Mouse (Mus musculus) lung, postnatal 0 days (tissue): ENCODE measurements around the gene Zkscan5. TPM values are rescaled to one million over a fixed set of nuclear protein-coding genes. Genes with fewer than 3 reads are reported as not detected.
"Not testable (repeated sequence)": the region's sequence is repeated elsewhere in the genome, so short reads cannot be mapped to it uniquely, and the experiment has no call there.

Source experiments
- ATAC-seq: fragments of 200-750 bp; cut with Nextera tagmentation; 2 replicates; pipeline ENCODE4 v1.8.0; 2017; ENCODE audit warnings: moderate library complexity
- DNase-seq: peaks from one replicate; pipeline ENCODE4 v3.0.0-alpha.2; 2016; ENCODE audit warnings: low spot score
- H3K27ac ChIP-seq: fragments of 300-500 bp; sonication (generic); 2 replicates; pipeline ENCODE4 v1.5.1; 2014; ENCODE audit warnings: antibody characterized with exemption, mild to moderate bottlenecking, low read length, mixed read lengths
- H3K27me3 ChIP-seq: fragments of 300-500 bp; sonication (generic); replicated peaks from 2 replicates; pipeline ENCODE4 v1.6.1; 2014; ENCODE audit warnings: low read length, mixed read lengths; ENCODE audit not compliant: insufficient read depth
- H3K36me3 ChIP-seq: fragments of 300-500 bp; sonication (generic); 2 replicates; pipeline ENCODE4 v1.6.1; 2014; ENCODE audit warnings: low read length, mixed read lengths; ENCODE audit not compliant: insufficient read depth
- H3K4me1 ChIP-seq: fragments of 300-500 bp; sonication (generic); 2 replicates; pipeline ENCODE4 v1.6.1; 2014; ENCODE audit warnings: antibody characterized with exemption, low read depth, low read length, mixed read lengths; ENCODE audit not compliant: insufficient read depth
- H3K4me2 ChIP-seq: fragments of 300-500 bp; sonication (generic); replicated peaks from 2 replicates; pipeline ENCODE4 v1.6.1; 2014; ENCODE audit warnings: low read depth, mild to moderate bottlenecking, low read length, moderate library complexity, mixed read lengths
- H3K4me3 ChIP-seq: fragments of 300-500 bp; sonication (generic); 2 replicates; pipeline ENCODE4 v1.5.1; 2014; ENCODE audit warnings: low read depth, low read length
- H3K9ac ChIP-seq: fragments of 300-500 bp; sonication (generic); replicated peaks from 2 replicates; pipeline ENCODE4 v1.6.1; 2014; ENCODE audit warnings: low read depth, mild to moderate bottlenecking
- H3K9me3 ChIP-seq: fragments of 300-500 bp; sonication (generic); 2 replicates; pipeline ENCODE4 v1.6.1; 2016; ENCODE audit warnings: low read length, mixed read lengths
- CTCF ChIP-seq: IDR thresholded peaks from 2 replicates; pipeline ENCODE4 v1.5.1; 2016; ENCODE audit warnings: antibody characterized with exemption, mild to moderate bottlenecking
- EP300 ChIP-seq: IDR thresholded peaks from 2 replicates; pipeline ENCODE4 v1.6.1; 2016; ENCODE audit warnings: antibody characterized with exemption, mild to moderate bottlenecking, control low read depth
- WGBS: fragments of 180-500 bp; shearing (Covaris S2); extraction: QIAGEN DNeasy Blood & Tissue Kit; methylation state at CpG from one replicate; pipeline ENCODE4 v1.1.7; 2014; 5-methylcytosine and 5-hydroxymethylcytosine counted together
- polyA plus RNA-seq: library from polyadenylated mRNA; unstranded; fragments of >200 nt; fragmentation: Nextera tagmentation; extraction: Ambion mirVana; gene quantifications from 2 replicates; pipeline ENCODE4 v1.2.1, GENCODE M21; 2015

The Zkscan5 gene
- polyA plus RNA-seq, 1 experiment from 2014 or later, result 7.5 TPM

DNA sequence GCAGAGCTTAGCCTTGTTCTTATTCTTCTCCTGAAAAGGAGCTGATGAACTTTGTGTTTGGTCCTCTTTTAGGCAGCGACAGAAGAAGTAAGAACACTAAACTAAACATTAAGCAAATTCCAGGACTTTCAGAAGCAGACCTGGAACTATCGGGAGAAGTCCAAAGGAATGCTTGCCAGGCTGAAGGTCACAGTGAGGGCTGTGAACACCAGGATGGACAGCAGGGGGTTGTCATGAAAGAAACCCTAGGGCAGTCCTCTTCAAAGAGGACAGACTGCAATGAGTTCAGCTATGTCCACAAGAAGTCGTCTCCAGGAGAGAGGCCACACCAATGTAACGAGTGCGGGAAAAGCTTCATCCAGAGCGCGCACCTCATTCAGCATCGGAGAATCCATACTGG, 15.6 kb downstream of the Zkscan5 start:
- Histone ChIP-seq H3K4me2 (no peak overlapping the region), H3K36me3 (peaks cover 24% of the 10 kb centered on the region; the same call in 1 of the 2 replicates), H3K4me1 (no peaks in the 10 kb centered on the region), H3K9ac (no peak overlapping the region), H3K4me3 (no peak overlapping the region), H3K27ac (no peak overlapping the region), H3K9me3 (no peaks in the 10 kb centered on the region), H3K27me3 (no peaks in the 10 kb centered on the region)
- ATAC-seq, result no peak
- DNase-seq, result no peak
- WGBS, result 95% methylated on average over 8 of the region's 8 CpGs
- TF ChIP-seq CTCF, result no peak
- TF ChIP-seq EP300, result no peak

DNA sequence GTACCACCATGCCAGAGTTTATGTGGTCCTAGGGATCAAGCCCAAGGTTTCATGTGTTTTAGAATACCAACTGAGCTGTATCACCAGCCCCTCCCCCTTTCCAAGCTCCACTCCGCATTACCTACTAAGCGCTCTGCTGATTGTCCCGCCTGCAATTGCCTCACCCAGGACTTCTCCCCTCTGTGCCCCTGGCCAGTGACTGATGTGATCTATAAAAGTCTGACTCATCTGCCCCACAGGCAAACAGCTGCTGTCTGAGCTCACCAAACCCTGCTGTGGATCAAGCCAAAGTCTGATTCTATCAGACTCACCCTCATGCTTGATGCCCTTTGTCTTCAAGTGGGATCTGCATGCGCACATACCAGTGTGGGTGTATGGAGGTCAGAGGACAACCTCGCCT, 18.5 kb downstream of the Zkscan5 start:
- H3K27ac ChIP-seq, result no peak overlapping the region
- DNase-seq, result no peak
- peaks cover 24% of the 10 kb centered on the region; the same call in 1 of the 2 replicates for H3K36me3 ChIP-seq
- no peak overlapping the region for H3K4me2 ChIP-seq
- no peak overlapping the region for H3K9ac ChIP-seq
- H3K9me3 ChIP-seq, result no peaks in the 10 kb centered on the region
- WGBS, result 91% methylated on average over 5 of the region's 5 CpGs
- no peak for TF ChIP-seq CTCF
- TF ChIP-seq EP300, result no peak
- H3K4me1 ChIP-seq, result no peaks in the 10 kb centered on the region
- H3K4me3 ChIP-seq, result no peak overlapping the region
- no peaks in the 10 kb centered on the region for H3K27me3 ChIP-seq
- ATAC-seq, result no peak

DNA sequence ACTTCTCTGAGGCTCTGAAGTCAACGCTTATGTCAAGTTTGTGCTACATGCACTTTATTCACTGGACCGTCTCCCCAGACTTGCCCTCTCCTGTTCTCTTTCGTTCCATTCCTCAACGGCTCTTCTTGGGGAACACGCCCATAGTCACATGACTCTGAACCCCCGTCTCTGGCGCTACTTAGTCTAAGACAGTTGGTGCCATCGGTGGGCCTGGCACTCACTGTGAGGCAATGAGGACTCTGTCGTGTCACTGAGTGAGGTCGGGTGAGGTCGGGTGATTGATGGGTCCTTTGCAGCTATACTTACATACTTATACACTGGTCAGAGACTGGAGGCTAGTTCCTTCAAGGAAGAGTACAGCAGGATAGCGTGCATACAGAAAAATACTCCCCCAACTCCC, 19.0 kb downstream of the Zkscan5 start:
- H3K36me3 ChIP-seq, result peaks cover 21% of the 10 kb centered on the region; the same call in 1 of the 2 replicates
- H3K4me3 ChIP-seq, result no peak overlapping the region
- no peak overlapping the region for H3K27ac ChIP-seq
- no peaks in the 10 kb centered on the region for H3K4me1 ChIP-seq
- H3K9ac ChIP-seq, result no peak overlapping the region
- no peak for ATAC-seq
- no peak overlapping the region for H3K4me2 ChIP-seq
- DNase-seq, result no peak
- H3K27me3 ChIP-seq, result no peaks in the 10 kb centered on the region
- 75% methylated on average over 12 of the region's 12 CpGs for WGBS
- H3K9me3 ChIP-seq, result no peaks in the 10 kb centered on the region
- TF ChIP-seq CTCF, result no peak
- TF ChIP-seq EP300, result no peak

DNA sequence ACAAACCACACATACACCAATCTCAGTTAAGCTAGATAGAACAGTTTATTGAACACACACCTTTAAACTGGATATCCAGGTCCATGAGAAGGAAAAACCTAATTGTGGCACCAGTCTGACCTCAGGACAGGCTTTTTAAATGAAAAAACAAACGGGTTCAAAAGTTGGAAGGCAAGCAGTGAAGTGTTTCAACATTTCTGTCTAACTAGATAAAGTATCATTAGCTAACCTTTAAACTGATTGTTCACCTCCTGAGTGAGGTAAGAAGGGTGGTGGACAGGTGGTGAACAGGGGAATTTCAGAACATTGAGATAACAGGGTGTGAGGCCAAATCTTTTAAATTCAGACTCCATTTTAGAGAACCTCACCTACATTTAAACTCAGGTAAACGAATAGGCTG, 22.1 kb downstream of the Zkscan5 start:
- TF ChIP-seq CTCF (no peak), EP300 (no peak)
- no peak overlapping the region for H3K27ac ChIP-seq
- 54% methylated on average over 2 of the region's 2 CpGs for WGBS
- H3K4me3 ChIP-seq, result no peak overlapping the region
- H3K9me3 ChIP-seq, result no peaks in the 10 kb centered on the region
- no peaks in the 10 kb centered on the region for H3K4me1 ChIP-seq
- no peak overlapping the region for H3K9ac ChIP-seq
- no peak overlapping the region for H3K4me2 ChIP-seq
- DNase-seq, result no peak
- no peak for ATAC-seq
- H3K27me3 ChIP-seq, result no peaks in the 10 kb centered on the region
- peaks cover 4% of the 10 kb centered on the region; the same call in 1 of the 2 replicates for H3K36me3 ChIP-seq

DNA sequence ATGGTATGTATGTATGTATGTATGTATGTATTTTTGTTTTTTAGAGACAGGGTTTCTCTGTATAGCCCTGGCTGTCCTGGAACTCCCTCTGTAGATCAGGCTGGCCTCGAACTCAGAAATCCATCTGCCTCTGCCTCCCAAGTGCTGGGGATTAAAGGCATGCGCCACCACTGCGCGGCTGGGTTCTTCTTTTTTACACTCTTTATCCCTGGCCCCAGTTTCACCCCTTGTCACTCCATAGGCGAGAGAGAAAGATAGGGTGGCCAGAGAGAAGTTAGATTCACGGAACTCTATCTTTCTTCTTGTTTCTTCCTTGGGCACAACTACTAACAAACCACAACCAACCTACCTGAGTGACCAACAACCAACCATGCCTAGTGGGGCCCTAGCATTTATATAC, 24.9 kb downstream of the Zkscan5 start:
- H3K4me2 ChIP-seq, H3K27ac ChIP-seq, H3K9me3 ChIP-seq, H3K4me3 ChIP-seq, H3K36me3 ChIP-seq, DNase-seq, H3K4me1 ChIP-seq, H3K9ac ChIP-seq, ATAC-seq, H3K27me3 ChIP-seq: not testable (repeated sequence)
- WGBS, result 75% methylated on average over 6 of the region's 6 CpGs

DNA sequence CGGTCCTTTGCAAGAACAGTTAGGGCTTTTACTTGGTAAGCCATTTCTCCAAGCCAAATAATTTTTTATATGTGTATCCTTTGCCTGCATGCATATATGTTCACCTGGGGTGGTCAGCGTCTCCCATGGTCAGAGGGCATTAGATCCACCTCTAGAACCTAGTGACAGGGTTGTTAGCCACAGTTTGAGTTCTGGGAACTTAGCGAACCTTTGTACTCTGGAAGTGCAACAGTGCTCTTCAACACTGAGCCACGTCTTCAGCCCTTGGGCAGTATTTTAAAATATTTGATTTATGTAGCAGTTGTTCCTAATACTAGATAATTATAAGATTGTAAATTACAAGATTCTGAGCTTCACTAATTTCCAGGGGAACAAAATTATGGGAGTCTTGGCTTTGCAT, 26.3 kb downstream of the Zkscan5 start:
- Histone ChIP-seq H3K4me3 (no peak overlapping the region), H3K27ac (peak overlapping the region; percentile 98)

DNA sequence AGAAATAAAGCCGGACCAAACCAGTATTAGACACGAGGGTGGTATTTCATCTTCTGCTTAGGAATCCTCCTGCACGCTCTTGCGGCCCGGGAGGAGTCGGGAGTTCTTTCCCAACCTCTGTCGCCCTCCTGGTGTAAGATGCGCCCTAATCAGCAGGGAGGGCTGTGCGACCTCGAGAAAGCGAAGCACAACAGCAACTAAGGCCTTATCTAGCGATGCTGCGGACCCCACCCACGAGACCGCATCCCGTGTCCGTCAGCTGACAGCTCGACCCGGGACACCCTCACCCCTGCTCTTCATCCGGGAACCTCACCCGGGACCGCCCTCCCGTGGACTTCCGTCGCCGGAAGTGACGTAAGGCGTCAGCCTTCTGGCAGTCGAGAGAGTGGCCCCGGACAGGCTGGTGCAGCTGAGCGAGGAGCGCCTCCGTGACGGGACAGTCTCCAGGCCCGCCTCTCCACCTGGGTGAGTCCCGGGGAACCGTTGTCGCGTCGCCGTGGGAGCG, 27.1 kb downstream of the Zkscan5 start, which contains the start of gene Zfp655:
Gene Zfp655, plus strand, starts transcription at position 349 of the 505 bp plus-strand sequence.
- peak within 1 kb of the TSS; percentile 95 for H3K4me3 ChIP-seq
- H3K9ac ChIP-seq, result peak within 1 kb of the TSS; percentile 98
- peak within 1 kb of the TSS; percentile 98 for H3K27ac ChIP-seq
- no peak for TF ChIP-seq EP300
- TF ChIP-seq CTCF, result 0 out of 2 replicates have a peak, but pooled peaks have one; percentile 1
- no peaks in the 10 kb centered on the region for H3K4me1 ChIP-seq
- under 1% methylated on average over 38 of the region's 42 CpGs for WGBS
- H3K27me3 ChIP-seq, result no peaks in the 10 kb centered on the region
- peak; percentile 98 for ATAC-seq
- DNase-seq, result peak; percentile 98
- peaks cover 10% of the 10 kb centered on the region; the same call in 1 of the 2 replicates for H3K36me3 ChIP-seq
- no peaks in the 10 kb centered on the region for H3K9me3 ChIP-seq
- H3K4me2 ChIP-seq, result peak within 1 kb of the TSS; percentile 69

More for the DNA sequence above, 26.3 kb downstream of the Zkscan5 start:
- H3K9me3 ChIP-seq, result no peaks in the 10 kb centered on the region
- no peaks in the 10 kb centered on the region for H3K4me1 ChIP-seq
- no peaks in the 10 kb centered on the region for H3K27me3 ChIP-seq
- 86% methylated on average over 4 of the region's 4 CpGs for WGBS
- H3K4me2 ChIP-seq, result no peak overlapping the region; the same call in 1 of the 2 replicates
- peaks cover 7% of the 10 kb centered on the region; the same call in 1 of the 2 replicates for H3K36me3 ChIP-seq
- TF ChIP-seq CTCF (no peak), EP300 (no peak)
- ATAC-seq, result no peak
- no peak for DNase-seq
- peak overlapping the region; percentile 98; the same call in 1 of the 2 replicates for H3K9ac ChIP-seq
